Mouse (Mus musculus) telencephalon, adult 2 months (tissue): ENCODE measurements around the gene Ackr2.

Experiments
- DNase-seq: peaks from one replicate; pipeline ENCODE4 v3.0.0-alpha.2; 2011; ENCODE audit warnings: low read depth, low spot score

The Ackr2 gene

GRCm38 (mm10) chr9:121916102-121916501, 17.9 kb downstream of the Ackr2 start, which contains the start of gene Cyp8b1:
TSS of gene Cyp8b1 (minus strand) at chr9:121916305.
- DNase-seq, result no peak

- DNase-seq, result no peak
These were observed 20.9 kb downstream of the Ackr2 start for GRCm38 (mm10) chr9:121919027-121919501.

GRCm38 (mm10) chr9:121923443-121923842, 25.3 kb downstream of the Ackr2 start:
- no peak for DNase-seq

GRCm38 (mm10) chr9:121923906-121924305, 25.8 kb downstream of the Ackr2 start:
- DNase-seq, result no peak

GRCm38 (mm10) chr9:121924901-121925560, 26.9 kb downstream of the Ackr2 start:
- DNase-seq, result no peak

GRCm38 (mm10) chr9:121925959-121926358, 27.8 kb downstream of the Ackr2 start:
- no peak for DNase-seq

GRCm38 (mm10) chr9:121926634-121927405, 28.7 kb downstream of the Ackr2 start:
- DNase-seq, result no peak

- DNase-seq, result no peak
These were observed 29.6 kb downstream of the Ackr2 start for GRCm38 (mm10) chr9:121927721-121928120.

GRCm38 (mm10) chr9:121928498-121928897, 30.3 kb downstream of the Ackr2 start:
- DNase-seq, result no peak

GRCm38 (mm10) chr9:121934856-121935255, 36.7 kb downstream of the Ackr2 start:
- no peak for DNase-seq

GRCm38 (mm10) chr9:121936952-121937351, 38.8 kb downstream of the Ackr2 start:
- no peak for DNase-seq

- no peak for DNase-seq
These were observed 39.3 kb downstream of the Ackr2 start for GRCm38 (mm10) chr9:121937451-121937864.

GRCm38 (mm10) chr9:121937944-121938355, 39.8 kb downstream of the Ackr2 start:
- DNase-seq, result no peak

- no peak for DNase-seq
These were observed 44.9 kb downstream of the Ackr2 start for GRCm38 (mm10) chr9:121943005-121943404.

- no peak for DNase-seq
These were observed 45.5 kb downstream of the Ackr2 start for GRCm38 (mm10) chr9:121943628-121944027.

GRCm38 (mm10) chr9:121947784-121948183, 49.6 kb downstream of the Ackr2 start:
- peak; percentile 56 for DNase-seq

- DNase-seq, result no peak
These were observed 50.3 kb downstream of the Ackr2 start for GRCm38 (mm10) chr9:121948431-121948830.

GRCm38 (mm10) chr9:121950418-121951113, 52.4 kb downstream of the Ackr2 start, which contains the start of gene Fam198a:
TSS of gene Fam198a (plus strand) at chr9:121950988.
- no peak for DNase-seq

- no peak for DNase-seq
These were observed 52.9 kb downstream of the Ackr2 start for GRCm38 (mm10) chr9:121951114-121951423.

- no peak for DNase-seq
These were observed 54.4 kb downstream of the Ackr2 start for GRCm38 (mm10) chr9:121952596-121952995.

GRCm38 (mm10) chr9:121959966-121960635, 61.9 kb downstream of the Ackr2 start:
- no peak for DNase-seq
